Mouse (Mus musculus) effector memory CD4-positive, alpha-beta T cell, adult 7 months (primary cell): ENCODE results near the gene Hist1h2bg. TPM values are rescaled to one million over a fixed set of nuclear protein-coding genes. Genes with fewer than 3 reads are reported as not detected.

ENCODE experiments used
- polyA plus RNA-seq: library from polyadenylated mRNA; unstranded; fragments of 100-300 nt; shearing (Covaris generic); gene quantifications from one replicate; pipeline ENCODE4 v1.2.1, GENCODE M21; 2017

Gene Hist1h2bg
- not detected for polyA plus RNA-seq

DNA sequence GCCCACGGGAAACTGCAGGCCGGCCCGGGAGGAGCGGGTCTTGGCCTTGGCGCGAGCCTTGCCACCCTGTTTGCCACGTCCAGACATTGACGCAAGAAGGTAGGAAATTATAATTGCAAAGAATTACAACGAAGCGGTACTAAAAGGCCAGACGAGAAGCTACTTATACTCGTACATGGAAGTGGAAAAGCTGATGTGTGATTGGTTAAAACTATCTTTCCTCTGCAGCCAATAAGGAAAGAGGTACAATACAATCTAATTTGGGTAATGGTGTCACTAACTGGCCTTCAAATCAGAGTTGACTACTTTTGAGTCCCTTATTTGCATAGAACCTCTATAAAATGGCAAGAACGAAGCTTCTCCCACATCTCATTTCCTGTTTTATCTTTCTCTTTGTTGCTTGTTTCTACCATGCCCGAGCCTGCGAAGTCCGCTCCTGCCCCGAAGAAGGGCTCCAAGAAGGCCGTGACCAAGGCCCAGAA is at the start of gene Hist1h2bg, which contains the start of gene Hist1h2ae:
Gene Hist1h2bg, plus strand, starts transcription at position 375 of the 482 bp plus-strand sequence.
Gene Hist1h2ae, minus strand, starts transcription at position 199 of the 482 bp plus-strand sequence.

DNA sequence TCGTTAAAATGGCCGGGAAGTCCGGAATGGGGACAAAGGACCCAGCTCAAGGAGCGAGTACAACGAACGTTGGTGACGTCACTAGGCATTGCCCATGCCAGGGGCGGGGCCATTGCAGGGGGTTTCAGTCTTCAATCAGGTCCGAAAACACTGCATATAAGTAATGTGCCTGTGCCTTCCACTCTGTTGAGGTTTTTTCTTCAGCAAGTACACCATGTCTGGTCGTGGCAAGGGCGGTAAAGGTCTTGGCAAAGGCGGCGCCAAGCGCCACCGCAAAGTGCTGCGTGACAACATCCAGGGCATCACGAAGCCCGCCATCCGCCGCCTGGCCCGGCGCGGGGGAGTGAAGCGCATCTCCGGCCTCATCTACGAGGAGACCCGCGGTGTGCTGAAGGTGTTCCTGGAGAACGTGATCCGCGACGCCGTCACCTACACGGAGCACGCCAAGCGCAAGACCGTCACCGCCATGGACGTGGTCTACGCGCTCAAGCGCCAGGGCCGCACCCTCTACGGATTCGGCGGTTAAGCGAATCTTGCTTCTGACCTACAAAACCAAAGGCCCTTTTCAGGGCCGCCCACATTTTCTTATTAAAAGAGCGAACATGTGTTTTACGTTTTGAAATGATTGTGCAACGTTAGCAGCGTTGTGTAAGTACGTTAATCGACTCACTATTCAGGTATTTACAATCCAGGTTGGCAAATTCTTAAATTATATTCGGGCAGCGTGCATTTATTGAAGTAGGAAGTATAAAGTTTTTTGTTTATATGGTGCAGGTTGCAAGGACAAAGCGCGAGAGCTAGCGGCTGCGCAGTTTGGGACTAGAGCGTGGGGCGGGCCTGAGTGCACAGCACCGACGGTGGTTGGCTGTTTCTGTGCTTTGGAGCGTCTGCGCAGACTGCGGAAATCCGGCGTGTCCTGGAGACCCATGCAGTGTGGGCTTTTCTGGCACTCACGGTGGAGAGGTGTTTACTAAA is 40.0 kb upstream of the Hist1h2bg start, which contains the start of gene Hist1h4h:
Gene Hist1h4h, plus strand, starts transcription at position 150 of the 975 bp plus-strand sequence.

DNA sequence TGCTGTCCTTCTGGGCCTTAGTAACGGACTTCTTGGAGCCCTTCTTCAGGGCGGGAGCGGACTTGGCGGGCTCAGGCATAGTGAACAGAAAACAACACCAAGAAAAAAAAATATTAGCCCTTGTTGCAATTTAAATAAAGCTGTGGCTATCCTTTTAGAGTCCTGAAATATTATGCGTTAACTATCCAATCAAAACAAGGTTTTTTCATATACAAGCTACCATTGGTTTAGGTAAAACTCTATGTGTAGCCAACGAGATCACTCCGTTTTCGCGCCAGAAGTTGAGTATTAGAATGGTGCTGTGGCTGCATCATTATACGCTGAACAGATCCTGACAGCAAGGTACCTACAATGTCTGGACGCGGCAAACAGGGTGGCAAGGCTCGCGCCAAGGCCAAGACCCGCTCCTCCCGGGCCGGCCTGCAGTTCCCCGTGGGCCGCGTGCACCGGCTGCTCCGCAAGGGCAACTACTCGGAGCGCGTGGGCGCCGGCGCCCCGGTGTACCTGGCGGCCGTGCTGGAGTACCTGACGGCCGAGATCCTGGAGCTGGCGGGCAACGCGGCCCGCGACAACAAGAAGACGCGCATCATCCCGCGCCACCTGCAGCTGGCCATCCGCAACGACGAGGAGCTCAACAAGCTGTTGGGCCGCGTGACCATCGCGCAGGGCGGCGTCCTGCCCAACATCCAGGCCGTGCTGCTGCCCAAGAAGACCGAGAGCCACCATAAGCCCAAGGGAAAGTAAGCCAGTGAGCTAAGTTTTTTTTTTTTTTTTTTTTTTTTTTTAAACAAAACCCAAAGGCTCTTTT is 37.4 kb upstream of the Hist1h2bg start, which contains the start of gene Hist1h2af:
Gene Hist1h2af, plus strand, starts transcription at position 347 of the 808 bp plus-strand sequence.

DNA sequence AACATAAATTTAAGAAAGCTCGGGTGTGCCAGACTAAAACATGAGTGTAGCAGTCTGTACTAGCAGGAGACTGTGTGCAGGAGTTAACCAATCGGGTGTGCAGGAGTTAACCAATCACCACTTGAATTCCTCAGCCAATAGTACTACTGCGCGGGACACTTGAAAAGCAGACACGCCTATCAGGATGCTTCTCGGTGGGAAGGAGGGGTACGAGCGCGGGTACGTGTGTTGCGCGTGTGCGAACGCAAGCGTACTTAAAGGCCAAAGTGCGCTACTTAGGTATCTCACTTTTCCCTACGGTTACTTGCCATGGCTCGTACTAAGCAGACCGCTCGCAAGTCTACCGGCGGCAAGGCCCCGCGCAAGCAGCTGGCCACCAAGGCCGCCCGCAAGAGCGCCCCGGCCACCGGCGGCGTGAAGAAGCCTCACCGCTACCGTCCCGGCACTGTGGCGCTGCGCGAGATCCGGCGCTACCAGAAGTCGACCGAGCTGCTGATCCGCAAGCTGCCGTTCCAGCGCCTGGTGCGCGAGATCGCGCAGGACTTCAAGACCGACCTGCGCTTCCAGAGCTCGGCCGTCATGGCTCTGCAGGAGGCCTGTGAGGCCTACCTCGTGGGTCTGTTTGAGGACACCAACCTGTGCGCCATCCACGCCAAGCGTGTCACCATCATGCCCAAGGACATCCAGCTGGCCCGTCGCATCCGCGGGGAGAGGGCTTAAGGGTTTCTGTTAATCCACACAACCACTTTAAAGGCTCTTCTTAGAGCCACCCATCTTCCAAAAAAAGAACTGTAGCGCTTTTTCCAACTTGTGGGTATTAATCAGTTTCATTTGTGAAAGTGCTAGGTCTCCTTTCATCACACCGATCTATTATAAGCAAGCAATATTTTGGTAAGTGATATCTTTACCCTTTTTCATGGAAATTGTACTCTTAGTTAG is 35.8 kb upstream of the Hist1h2bg start, which contains the start of gene Hist1h3g:
Gene Hist1h3g, plus strand, starts transcription at position 286 of the 939 bp plus-strand sequence.

DNA sequence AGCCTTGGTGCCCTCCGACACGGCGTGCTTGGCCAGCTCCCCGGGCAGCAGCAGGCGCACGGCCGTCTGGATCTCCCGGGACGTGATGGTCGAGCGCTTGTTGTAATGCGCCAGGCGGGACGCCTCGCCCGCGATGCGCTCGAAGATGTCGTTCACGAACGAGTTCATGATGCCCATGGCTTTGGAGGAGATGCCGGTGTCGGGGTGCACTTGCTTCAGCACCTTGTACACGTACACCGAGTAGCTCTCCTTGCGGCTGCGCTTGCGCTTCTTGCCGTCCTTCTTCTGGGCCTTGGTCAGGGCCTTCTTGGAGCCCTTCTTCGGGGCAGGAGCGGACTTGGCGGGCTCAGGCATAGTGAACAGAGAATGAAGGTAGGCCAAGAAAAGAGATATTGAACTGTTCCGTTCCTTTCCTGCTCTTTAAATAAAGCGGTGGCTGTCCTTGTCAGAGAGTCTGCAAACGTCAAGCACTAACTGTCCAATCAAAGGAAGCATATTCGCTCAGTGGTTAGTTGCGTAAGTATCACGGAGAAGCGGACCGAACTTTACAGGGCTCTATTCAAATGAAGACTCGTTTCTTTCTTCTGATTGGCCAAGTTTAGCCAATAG is 28.1 kb upstream of the Hist1h2bg start, which contains the start of gene Hist1h2bh:
Gene Hist1h2bh, minus strand, starts transcription at position 394 of the 609 bp plus-strand sequence.

DNA sequence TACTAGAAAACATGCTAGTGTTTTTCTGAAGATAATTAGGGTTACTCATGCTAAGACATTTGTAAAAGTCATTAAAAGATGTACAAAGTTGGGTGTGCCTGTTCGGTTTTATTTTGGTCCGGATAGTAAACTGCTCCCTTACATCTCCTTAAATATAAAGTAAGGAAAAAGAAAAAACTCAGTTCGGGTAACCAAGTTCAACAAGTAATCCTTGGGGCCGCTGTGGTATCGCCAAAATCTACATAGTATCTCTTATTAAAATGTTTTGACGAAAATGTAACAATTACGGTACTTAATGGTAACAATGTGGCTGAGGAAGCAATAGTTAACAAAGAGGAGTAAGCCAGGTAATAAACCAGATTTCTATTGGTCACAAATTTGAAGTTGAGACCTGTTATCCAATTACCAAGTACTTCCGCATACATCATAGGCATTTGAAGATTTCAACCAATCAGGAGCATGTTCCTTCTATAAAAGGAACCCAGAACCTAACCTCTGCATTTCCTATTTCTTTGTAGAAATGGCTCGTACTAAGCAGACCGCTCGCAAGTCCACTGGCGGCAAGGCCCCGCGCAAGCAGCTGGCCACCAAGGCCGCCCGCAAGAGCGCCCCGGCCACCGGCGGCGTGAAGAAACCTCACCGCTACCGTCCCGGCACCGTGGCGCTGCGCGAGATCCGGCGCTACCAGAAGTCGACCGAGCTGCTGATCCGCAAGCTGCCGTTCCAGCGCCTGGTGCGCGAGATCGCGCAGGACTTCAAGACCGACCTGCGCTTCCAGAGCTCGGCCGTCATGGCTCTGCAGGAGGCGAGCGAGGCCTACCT is 27.0 kb upstream of the Hist1h2bg start, which contains the start of gene Hist1h3f:
Gene Hist1h3f, plus strand, starts transcription at position 88 of the 822 bp plus-strand sequence.

DNA sequence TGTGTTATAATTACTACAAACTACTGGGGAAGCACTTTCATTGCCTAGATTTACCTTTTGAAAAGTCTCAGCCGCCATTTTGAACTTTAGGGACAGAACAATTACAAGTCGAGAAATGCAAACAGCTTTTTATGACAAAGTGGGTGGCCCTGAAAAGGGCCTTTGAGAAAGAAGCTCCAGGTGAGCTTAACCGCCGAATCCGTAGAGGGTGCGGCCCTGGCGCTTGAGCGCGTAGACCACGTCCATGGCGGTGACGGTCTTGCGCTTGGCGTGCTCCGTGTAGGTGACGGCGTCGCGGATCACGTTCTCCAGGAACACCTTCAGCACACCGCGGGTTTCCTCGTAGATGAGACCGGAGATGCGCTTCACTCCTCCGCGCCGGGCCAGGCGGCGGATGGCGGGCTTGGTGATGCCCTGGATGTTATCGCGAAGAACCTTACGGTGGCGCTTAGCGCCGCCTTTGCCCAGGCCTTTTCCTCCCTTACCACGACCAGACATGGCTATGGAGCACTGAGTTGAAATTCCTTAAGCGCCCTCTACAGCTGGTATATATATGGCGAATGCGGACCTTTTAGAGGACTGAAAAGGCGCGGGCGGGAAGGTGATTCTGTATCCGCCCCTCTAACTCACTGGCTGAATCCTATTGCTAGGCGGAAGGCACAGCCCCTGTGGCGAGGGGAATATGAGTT is 19.9 kb upstream of the Hist1h2bg start, which contains the start of gene Hist1h4f:
Gene Hist1h4f, minus strand, starts transcription at position 503 of the 689 bp plus-strand sequence.

DNA sequence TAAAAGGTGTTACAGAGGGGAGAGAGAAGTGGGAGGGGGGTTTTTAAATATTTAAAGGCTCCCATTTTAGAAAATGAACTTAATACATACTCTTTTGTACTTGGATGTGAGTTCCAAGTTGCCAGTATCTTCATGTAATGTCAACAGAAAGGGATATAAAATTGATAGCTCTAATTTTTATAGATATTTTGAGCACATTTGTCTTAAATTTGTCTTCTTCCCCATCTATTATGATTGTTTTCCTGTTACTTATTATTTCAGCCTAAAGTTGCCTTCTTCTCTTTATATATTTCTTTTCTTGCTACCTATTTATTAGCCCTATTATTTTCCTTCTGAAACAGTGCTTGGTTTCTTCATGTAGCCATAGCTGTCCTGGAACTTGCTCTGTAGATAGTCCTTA is 18.2 kb upstream of the Hist1h2bg start, which contains the start of gene Hist1h1d:
Gene Hist1h1d, plus strand, starts transcription at position 301 of the 400 bp plus-strand sequence.

DNA sequence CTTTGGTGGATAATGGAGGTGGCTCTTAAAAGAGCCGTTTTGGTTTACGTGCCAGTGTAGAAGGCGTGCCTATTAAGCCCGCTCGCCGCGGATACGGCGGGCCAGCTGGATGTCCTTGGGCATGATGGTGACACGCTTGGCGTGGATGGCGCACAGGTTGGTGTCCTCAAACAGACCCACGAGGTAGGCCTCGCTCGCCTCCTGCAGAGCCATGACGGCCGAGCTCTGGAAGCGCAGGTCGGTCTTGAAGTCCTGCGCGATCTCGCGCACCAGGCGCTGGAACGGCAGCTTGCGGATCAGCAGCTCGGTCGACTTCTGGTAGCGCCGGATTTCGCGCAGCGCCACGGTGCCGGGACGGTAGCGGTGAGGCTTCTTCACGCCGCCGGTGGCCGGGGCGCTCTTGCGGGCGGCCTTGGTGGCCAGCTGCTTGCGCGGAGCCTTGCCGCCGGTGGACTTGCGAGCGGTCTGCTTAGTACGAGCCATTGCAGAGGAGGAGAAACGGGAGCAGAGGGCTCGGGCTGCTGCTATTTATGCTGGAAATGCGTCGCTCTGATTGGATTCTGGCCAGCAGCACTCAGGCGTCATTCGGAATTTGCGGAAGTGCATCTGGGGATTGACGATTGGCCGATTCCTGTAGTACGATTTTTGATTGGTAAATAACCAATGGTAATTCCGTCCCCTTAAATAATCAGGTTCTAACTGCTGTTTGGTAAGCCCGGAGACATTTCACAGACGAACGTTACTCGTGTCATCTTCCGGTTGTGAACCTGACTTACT is 9.1 kb upstream of the Hist1h2bg start, which contains the start of gene Hist1h3e:
Gene Hist1h3e, minus strand, starts transcription at position 487 of the 777 bp plus-strand sequence.

DNA sequence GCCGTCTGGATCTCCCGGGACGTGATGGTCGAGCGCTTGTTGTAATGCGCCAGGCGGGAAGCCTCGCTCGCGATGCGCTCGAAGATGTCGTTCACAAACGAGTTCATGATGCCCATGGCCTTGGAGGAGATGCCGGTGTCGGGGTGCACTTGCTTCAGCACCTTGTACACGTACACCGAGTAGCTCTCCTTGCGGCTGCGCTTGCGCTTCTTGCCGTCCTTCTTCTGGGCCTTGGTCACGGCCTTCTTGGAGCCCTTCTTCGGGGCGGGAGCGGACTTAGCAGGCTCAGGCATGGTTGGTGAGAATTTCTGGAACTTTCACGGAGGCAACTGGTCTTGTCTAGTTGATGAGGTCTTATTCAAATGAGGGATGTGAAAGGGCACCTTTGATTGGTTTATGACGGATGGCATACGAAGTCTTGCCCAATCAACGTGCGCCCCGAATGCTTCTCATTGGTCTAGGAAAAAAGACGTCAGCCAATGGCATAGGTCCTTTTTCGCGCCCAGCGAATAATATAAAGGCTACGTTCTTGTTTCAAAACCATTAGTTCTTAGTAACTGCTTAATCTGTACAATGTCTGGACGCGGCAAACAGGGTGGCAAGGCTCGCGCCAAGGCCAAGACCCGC is 2.8 kb downstream of the Hist1h2bg start, which contains the start of the genes Hist1h2bf and Hist1h2ad:
Gene Hist1h2bf, minus strand, starts transcription at position 299 of the 627 bp plus-strand sequence.
Gene Hist1h2ad, plus strand, starts transcription at position 484 of the 627 bp plus-strand sequence.

DNA sequence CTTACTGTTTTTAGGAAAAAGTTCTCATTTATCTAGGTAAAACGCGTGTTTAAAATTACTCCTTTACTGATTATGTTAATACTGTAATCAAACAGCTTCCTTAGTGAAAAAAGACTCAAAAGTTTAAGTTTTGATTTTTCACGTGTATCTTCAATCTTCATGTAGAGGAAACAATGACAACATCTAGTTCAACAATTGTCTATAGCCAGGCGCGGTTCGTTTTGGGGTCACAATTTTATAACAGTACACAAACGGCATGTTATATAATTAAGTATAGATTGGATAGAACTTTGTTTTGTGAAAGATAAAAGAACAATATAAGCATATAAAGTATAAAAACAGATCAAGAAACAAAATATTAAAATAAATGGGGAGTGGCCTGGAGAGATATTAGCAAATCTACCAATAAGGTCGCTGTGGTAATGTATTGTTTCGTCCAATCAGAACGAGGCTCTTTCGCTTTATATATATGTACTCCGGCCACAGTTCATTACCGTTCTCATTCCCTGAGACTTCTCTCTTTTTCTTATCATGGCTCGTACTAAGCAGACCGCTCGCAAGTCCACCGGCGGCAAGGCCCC is 4.2 kb downstream of the Hist1h2bg start, which contains the start of gene Hist1h3d:
Gene Hist1h3d, plus strand, starts transcription at position 493 of the 581 bp plus-strand sequence.

DNA sequence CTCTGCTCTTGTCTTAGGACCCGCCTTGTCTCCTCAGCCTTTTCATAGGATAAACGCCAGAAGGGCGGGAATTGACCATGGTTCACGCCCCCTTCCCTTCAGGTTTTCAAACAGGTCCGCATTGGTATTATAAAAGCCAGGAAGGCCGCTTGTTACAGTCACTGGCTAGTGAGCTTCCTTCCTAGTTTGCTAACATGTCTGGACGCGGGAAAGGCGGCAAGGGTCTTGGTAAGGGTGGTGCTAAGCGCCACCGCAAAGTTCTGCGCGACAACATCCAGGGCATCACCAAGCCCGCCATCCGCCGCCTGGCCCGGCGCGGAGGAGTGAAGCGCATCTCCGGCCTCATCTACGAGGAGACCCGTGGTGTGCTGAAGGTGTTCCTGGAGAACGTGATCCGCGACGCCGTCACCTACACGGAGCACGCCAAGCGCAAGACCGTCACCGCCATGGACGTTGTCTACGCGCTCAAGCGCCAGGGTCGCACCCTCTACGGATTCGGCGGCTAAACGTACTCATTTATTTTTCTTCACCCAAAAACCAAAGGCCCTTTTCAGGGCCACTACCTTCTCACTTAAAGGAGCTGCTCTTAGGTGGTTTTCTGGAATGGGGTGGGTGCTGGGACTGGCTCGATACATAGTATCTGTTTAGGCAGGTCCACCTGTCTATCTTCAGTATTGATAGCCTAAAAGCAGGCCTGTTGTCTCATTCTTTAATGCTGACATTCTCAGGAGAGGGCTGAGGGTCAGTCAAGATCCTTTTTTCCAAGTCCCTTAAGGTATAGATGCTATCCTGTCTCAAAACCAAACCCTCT is 10.4 kb downstream of the Hist1h2bg start, which contains the start of gene Hist1h4d:
Gene Hist1h4d, plus strand, starts transcription at position 191 of the 811 bp plus-strand sequence.

DNA sequence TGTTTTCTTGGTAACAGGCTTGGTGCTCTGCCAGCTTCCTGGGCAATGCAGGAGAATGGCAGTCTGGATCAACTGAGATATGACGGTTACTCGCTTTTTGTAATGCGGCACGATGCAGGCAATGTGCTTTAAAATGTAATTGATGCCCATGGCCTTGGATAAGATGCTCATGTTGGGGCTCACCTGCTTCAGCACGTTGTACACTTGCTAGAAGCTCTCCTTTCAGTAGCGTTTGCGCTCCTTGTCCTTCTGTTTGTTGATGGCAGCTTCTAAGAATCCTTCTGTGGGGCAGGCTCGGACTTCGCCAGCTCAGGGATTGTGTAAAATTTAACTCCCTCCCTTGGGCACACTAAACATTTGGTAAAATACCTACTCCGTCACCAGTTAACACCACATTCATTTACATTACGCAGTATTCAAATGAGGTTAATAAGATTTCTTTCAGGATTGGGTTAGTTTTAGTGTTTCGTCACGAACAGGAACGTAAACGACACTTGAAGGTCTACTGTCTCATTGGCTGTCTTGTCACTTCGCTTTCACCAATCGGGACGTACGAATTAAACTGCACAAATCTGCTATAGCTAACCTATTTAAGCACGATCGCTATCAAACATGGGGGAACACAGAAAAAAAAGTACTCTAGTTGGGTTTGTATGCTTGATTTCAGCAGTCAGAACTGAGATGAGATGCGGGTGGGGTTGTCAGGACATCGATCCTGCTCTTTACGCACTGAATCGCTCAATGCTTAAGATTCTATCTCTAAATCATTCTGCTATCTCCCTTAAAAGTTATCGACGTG is 49.7 kb downstream of the Hist1h2bg start, which contains the start of gene Hist1h2be:
Gene Hist1h2be, minus strand, starts transcription at position 392 of the 799 bp plus-strand sequence.

